Mouse (Mus musculus) stomach, embryonic 14.5 days (tissue): Measurements from ENCODE around the gene Zfp354b. TPM values are rescaled to one million over a fixed set of nuclear protein-coding genes. Genes with fewer than 3 reads are reported as not detected.
A peak's percentile ranks its signal among the peaks of the same experiment; 100 is the strongest.

ENCODE experiments used
- ATAC-seq: fragments of 200-750 bp; cut with Nextera tagmentation; 2 replicates; pipeline ENCODE4 v1.8.0; 2017; ENCODE audit warnings: low read depth, moderate TSS enrichment; ENCODE audit not compliant: insufficient number of reproducible peaks, insufficient read depth, low FRiP score
- H3K27ac ChIP-seq: fragments of 300-500 bp; sonication (generic); 2 replicates; pipeline ENCODE4 v1.5.1; 2014; ENCODE audit warnings: mild to moderate bottlenecking, low read length, moderate library complexity, mixed read lengths
- H3K27me3 ChIP-seq: fragments of 300-500 bp; sonication (generic); 2 replicates; pipeline ENCODE4 v1.6.1; 2014; ENCODE audit warnings: low read length, control low read depth, mixed read lengths; ENCODE audit not compliant: control insufficient read depth, insufficient read depth
- H3K36me3 ChIP-seq: fragments of 300-500 bp; sonication (generic); 2 replicates; pipeline ENCODE4 v1.6.1; 2014; ENCODE audit warnings: mild to moderate bottlenecking, control low read depth, low read length, moderate library complexity, mixed read lengths; ENCODE audit not compliant: control insufficient read depth, insufficient read depth
- H3K4me1 ChIP-seq: fragments of 300-500 bp; sonication (generic); 2 replicates; pipeline ENCODE4 v1.6.1; 2014; ENCODE audit warnings: low read length, control low read depth, mixed read lengths; ENCODE audit not compliant: control insufficient read depth, insufficient read depth
- H3K4me2 ChIP-seq: fragments of 300-500 bp; sonication (generic); replicated peaks from 2 replicates; pipeline ENCODE4 v1.6.1; 2014; ENCODE audit warnings: low read depth, low read length, control low read depth
- H3K4me3 ChIP-seq: fragments of 300-500 bp; sonication (generic); 2 replicates; pipeline ENCODE4 v1.5.1; 2014; ENCODE audit warnings: low read depth, low read length, control low read depth
- H3K9ac ChIP-seq: fragments of 300-500 bp; sonication (generic); replicated peaks from 2 replicates; pipeline ENCODE4 v1.6.1; 2014; ENCODE audit warnings: low read depth, mild to moderate bottlenecking, control low read depth, low read length, moderate library complexity, mixed read lengths
- H3K9me3 ChIP-seq: fragments of 300-500 bp; sonication (generic); 2 replicates; pipeline ENCODE4 v1.6.1; 2016; ENCODE audit warnings: low read depth, low read length, control low read depth; ENCODE audit not compliant: control insufficient read depth
- WGBS: fragments of 180-500 bp; shearing (Covaris S2); extraction: QIAGEN DNeasy Blood & Tissue Kit; methylation state at CpG from one replicate; pipeline ENCODE4 v1.1.7; 2014; 5-methylcytosine and 5-hydroxymethylcytosine counted together
- polyA plus RNA-seq: library from polyadenylated mRNA; unstranded; fragments of >200 nt; fragmentation: Nextera tagmentation; extraction: Ambion mirVana; gene quantifications from 2 replicates; pipeline ENCODE4 v1.2.1, GENCODE M21; 2014

Zfp354b gene
- polyA plus RNA-seq = 2.3 and 2.9 TPM in 2 replicates

GRCm38 (mm10) chr11:50931451-50931866 lies at the start of gene Zfp354b:
Gene Zfp354b (minus strand): TSS chr11:50931633.
- under 1% methylated on average over 18 of the region's 18 CpGs for WGBS
- Histone ChIP-seq H3K27ac (no peak within 1 kb of the TSS), H3K27me3 (no peaks in the 10 kb centered on the region), H3K4me3 (peak within 1 kb of the TSS; percentile 54), H3K9ac (peak within 1 kb of the TSS; percentile 47), H3K4me1 (no peaks in the 10 kb centered on the region), H3K9me3 (no peaks in the 10 kb centered on the region), H3K36me3 (no peaks in the 10 kb centered on the region), H3K4me2 (peak within 1 kb of the TSS; percentile 97)
- ATAC-seq = peak; percentile 94

- WGBS = 66% methylated on average over 4 of the region's 4 CpGs
- no peaks in the 10 kb centered on the region for H3K9me3 ChIP-seq
- no peak for ATAC-seq
Measured at GRCm38 (mm10) chr11:50977216-50977615, 45.8 kb upstream of the Zfp354b start.

DNA sequence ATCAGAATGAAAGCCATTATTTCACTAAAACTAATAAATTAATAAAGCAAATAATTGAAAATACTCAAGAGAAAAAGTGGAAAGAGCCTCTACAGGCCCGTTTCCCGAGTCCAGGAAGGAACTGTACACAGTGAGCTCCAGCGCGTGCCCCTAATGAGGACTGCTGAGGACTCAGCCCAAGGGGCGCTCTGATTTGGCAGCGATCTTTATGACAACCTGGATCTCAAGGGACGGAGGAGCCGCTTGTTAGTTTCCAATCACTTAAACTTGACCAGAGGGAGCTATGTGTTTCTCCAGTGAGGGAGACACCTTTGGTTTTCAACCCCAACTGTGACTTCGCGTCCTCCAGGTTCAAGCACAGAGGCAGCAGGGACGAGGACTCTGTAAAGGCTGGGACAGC lies 34.8 kb upstream of the Zfp354b start, which contains the start of gene Olfr1378:
TSS of gene Olfr1378 (plus strand) at position 301 of the 400 bp plus-strand sequence.
- Histone ChIP-seq H3K9ac (no peak within 1 kb of the TSS), H3K9me3 (no peaks in the 10 kb centered on the region), H3K27me3 (no peaks in the 10 kb centered on the region), H3K4me2 (no peak within 1 kb of the TSS), H3K27ac (no peak within 1 kb of the TSS), H3K36me3 (no peaks in the 10 kb centered on the region), H3K4me3 (no peak within 1 kb of the TSS), H3K4me1 (no peaks in the 10 kb centered on the region)
- ATAC-seq = no peak
- 82% methylated on average over 11 of the region's 11 CpGs for WGBS

More at GRCm38 (mm10) chr11:50977216-50977615, 45.8 kb upstream of the Zfp354b start:
- no peaks in the 10 kb centered on the region for H3K27me3 ChIP-seq
- no peak overlapping the region for H3K9ac ChIP-seq
- H3K4me3 ChIP-seq = no peak overlapping the region
- H3K36me3 ChIP-seq = no peaks in the 10 kb centered on the region
- no peaks in the 10 kb centered on the region for H3K4me1 ChIP-seq
- H3K27ac ChIP-seq = no peak overlapping the region
- H3K4me2 ChIP-seq = no peak overlapping the region

DNA sequence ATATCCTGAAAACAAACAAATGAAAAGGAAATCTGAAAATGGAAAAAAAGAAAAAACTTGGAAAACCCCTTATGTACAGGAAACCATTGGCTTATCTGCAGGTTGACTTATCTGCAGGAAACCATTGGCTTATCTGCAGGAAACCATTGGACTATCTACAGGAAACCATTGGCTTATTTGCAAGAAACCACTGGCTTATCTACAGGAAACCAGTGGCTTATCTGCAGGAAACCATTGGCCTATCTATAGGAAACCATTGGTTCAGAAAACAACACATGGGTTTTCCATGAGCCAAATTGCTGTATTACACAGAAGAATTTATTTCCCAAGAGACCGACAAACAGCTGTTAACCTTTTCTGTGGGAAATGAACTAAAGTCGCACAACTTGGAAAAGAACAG lies 33.5 kb upstream of the Zfp354b start:
- no peaks in the 10 kb centered on the region for H3K9me3 ChIP-seq
- H3K4me3 ChIP-seq = no peak overlapping the region
- ATAC-seq = no peak
- no peak overlapping the region for H3K9ac ChIP-seq
- no peaks in the 10 kb centered on the region for H3K36me3 ChIP-seq
- no peak overlapping the region for H3K27ac ChIP-seq
- H3K27me3 ChIP-seq = no peaks in the 10 kb centered on the region
- 81% methylated on average over 2 of the region's 2 CpGs for WGBS
- H3K4me1 ChIP-seq = no peaks in the 10 kb centered on the region
- no peak overlapping the region for H3K4me2 ChIP-seq

DNA sequence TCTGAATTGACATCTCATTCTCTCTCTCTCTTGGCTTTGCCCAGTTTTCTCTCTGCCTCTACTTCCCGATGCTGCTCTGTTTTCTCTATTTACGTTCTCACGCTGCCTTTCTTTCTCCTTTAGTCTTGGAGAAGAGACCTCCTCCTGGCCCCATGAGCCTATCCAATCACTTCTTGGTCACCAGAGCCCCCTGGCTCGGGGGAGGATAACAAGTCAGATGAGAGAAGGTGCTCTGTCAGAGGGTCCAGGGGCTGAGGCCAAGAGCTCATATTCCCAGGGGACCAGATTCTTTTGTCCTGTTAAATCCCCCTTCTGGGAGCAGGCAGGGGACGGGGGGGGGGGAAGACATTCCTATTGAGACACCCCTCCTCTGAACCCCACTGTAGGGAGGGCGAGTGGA lies 22.2 kb upstream of the Zfp354b start, which contains the start of gene Prop1:
TSS of gene Prop1 (minus strand) at position 101 of the 400 bp plus-strand sequence.
- no peaks in the 10 kb centered on the region for H3K36me3 ChIP-seq
- ATAC-seq = no peak
- H3K4me2 ChIP-seq = no peak within 1 kb of the TSS
- H3K4me1 ChIP-seq = no peaks in the 10 kb centered on the region
- no peak within 1 kb of the TSS for H3K27ac ChIP-seq
- no peak within 1 kb of the TSS for H3K4me3 ChIP-seq
- no peak within 1 kb of the TSS for H3K9ac ChIP-seq
- no peaks in the 10 kb centered on the region for H3K27me3 ChIP-seq
- H3K9me3 ChIP-seq = no peaks in the 10 kb centered on the region
- WGBS = 62% methylated on average over 6 of the region's 6 CpGs

GRCm38 (mm10) chr11:50952290-50952689 lies 20.9 kb upstream of the Zfp354b start:
- 67% methylated on average over 14 of the region's 14 CpGs for WGBS
- no peaks in the 10 kb centered on the region for H3K27me3 ChIP-seq
- H3K9ac ChIP-seq = no peak overlapping the region
- no peaks in the 10 kb centered on the region for H3K36me3 ChIP-seq
- no peaks in the 10 kb centered on the region for H3K9me3 ChIP-seq
- H3K4me2 ChIP-seq = no peak overlapping the region
- no peaks in the 10 kb centered on the region for H3K4me1 ChIP-seq
- H3K27ac ChIP-seq = no peak overlapping the region
- H3K4me3 ChIP-seq = no peak overlapping the region
- ATAC-seq = no peak

DNA sequence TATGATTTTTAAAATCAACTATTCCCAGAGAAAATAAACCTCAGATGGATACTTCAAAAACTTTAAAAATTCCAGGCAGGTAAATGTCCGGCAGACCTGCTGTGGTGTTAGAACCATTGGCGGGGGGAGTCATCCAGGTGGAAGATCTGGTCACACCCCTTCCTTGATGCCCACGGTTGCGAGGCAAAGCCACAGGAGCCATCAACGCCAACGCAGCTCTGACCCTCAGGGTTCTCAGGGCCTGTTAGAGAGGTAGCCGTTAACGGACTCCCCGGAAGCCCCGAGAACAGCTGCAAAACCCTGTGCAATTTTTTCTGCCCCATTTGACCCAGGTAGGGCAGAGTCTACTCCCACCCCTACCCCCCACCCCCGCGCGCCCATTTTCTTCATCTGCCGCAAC lies 12.1 kb upstream of the Zfp354b start, which contains the start of gene 4933414I15Rik:
TSS of gene 4933414I15Rik (minus strand) at position 260 of the 400 bp plus-strand sequence.
- Histone ChIP-seq H3K4me1 (no peaks in the 10 kb centered on the region), H3K27ac (no peak within 1 kb of the TSS), H3K9me3 (no peaks in the 10 kb centered on the region), H3K4me3 (no peak within 1 kb of the TSS), H3K36me3 (no peaks in the 10 kb centered on the region), H3K27me3 (no peaks in the 10 kb centered on the region), H3K4me2 (no peak within 1 kb of the TSS), H3K9ac (no peak within 1 kb of the TSS)
- WGBS = 82% methylated on average over 14 of the region's 14 CpGs
- no peak for ATAC-seq

- Histone ChIP-seq H3K27ac (no peak overlapping the region), H3K4me3 (no peak overlapping the region), H3K9ac (no peak overlapping the region), H3K4me1 (no peaks in the 10 kb centered on the region), H3K9me3 (no peaks in the 10 kb centered on the region), H3K4me2 (no peak overlapping the region), H3K36me3 (no peaks in the 10 kb centered on the region), H3K27me3 (no peaks in the 10 kb centered on the region)
- no peak for ATAC-seq
- WGBS = 66% methylated on average over 12 of the region's 12 CpGs
Measured at GRCm38 (mm10) chr11:50942386-50942785, 11.0 kb upstream of the Zfp354b start.
